Mouse (Mus musculus) heart, postnatal 0 days (tissue): ENCODE measurements around the gene Gabbr1.

Source experiments
- CTCF ChIP-seq: IDR thresholded peaks from 2 replicates; pipeline ENCODE4 v1.5.1; 2016; ENCODE audit warnings: antibody characterized with exemption, control low read depth, low read depth
- EP300 ChIP-seq: IDR thresholded peaks from 2 replicates; pipeline ENCODE4 v1.6.1; 2016; ENCODE audit warnings: antibody characterized with exemption, low read depth

DNA sequence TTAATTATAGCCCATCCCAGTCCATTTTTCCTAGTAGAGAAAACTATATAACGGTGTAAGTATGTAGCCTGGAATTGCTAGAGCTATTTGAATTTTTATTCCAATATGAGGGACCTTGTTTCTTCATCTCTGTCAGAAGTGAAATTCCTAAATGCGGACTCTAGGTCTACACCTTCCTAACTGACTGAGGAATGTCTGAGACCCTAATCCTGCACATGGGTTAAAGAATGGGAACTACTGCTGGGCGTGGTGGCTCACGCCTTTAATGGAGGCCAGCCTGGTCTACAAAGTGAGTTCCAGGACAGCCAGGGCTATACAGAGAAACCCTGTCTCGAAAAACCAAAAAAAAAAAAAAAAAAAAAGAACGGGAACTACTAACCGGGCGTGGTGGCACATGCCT, 16.6 kb upstream of the Gabbr1 start:
- TF ChIP-seq CTCF, result no peak
- no peak for TF ChIP-seq EP300
